Mouse (Mus musculus) testis, adult 2 months (tissue): ENCODE measurements around the gene Gm12216. TPM values are rescaled to one million over a fixed set of nuclear protein-coding genes. Genes with fewer than 3 reads are reported as not detected.

Source experiments
- H3K27ac ChIP-seq: fragments of 200-500 bp; 2 replicates; pipeline ENCODE4 v1.5.1; 2012; ENCODE audit warnings: low read depth, low read length; ENCODE audit not compliant: control insufficient read depth, insufficient read depth
- H3K27me3 ChIP-seq: fragments of 200-500 bp; 2 replicates; pipeline ENCODE4 v1.6.1; 2012; ENCODE audit warnings: mild to moderate bottlenecking, low read length, moderate library complexity; ENCODE audit not compliant: control insufficient read depth, insufficient read depth
- H3K36me3 ChIP-seq: fragments of 200-500 bp; 2 replicates; pipeline ENCODE4 v1.6.1; 2012; ENCODE audit warnings: mild to moderate bottlenecking, low read length; ENCODE audit not compliant: control insufficient read depth, insufficient read depth
- H3K4me1 ChIP-seq: fragments of 200-500 bp; 2 replicates; pipeline ENCODE4 v1.6.1; 2012; ENCODE audit warnings: low read length; ENCODE audit not compliant: control insufficient read depth, insufficient read depth
- H3K4me3 ChIP-seq: fragments of 200-500 bp; 2 replicates; pipeline ENCODE4 v1.5.1; 2012; ENCODE audit warnings: low read depth, mild to moderate bottlenecking, low read length, moderate library complexity, mixed read lengths; ENCODE audit not compliant: control insufficient read depth
- CTCF ChIP-seq: fragments of 200-500 bp; IDR thresholded peaks from 2 replicates; pipeline ENCODE4 v1.5.1; 2012; ENCODE audit warnings: low read depth, mild to moderate bottlenecking, inconsistent platforms, low read length, moderate library complexity; ENCODE audit not compliant: control insufficient read depth, insufficient read depth, insufficient replicate concordance
- POLR2A ChIP-seq: fragments of 200-500 bp; IDR thresholded peaks from 2 replicates; pipeline ENCODE4 v1.6.1; 2012; ENCODE audit warnings: low read depth, mild to moderate bottlenecking, inconsistent platforms, low read length, moderate library complexity; ENCODE audit not compliant: control insufficient read depth
- polyA plus RNA-seq: library from polyadenylated mRNA; depleted of rRNA; stranded (reverse); fragments of >200 nt; gene quantifications from 2 replicates; pipeline ENCODE4 v1.2.3, GENCODE M21; 2012

The Gm12216 gene
- polyA plus RNA-seq, 1 experiment: 0.91 TPM

- Histone ChIP-seq H3K36me3 (no peaks in the 10 kb centered on the region), H3K27ac (no peak overlapping the region), H3K4me1 (no peaks in the 10 kb centered on the region), H3K27me3 (no peaks in the 10 kb centered on the region), H3K4me3 (no peak overlapping the region)
- TF ChIP-seq POLR2A (no peak), CTCF (no peak)
Observed at GRCm38 (mm10) chr11:53851795-53852194, 7.3 kb downstream of the Gm12216 start.

GRCm38 (mm10) chr11:53849588-53850320 is 9.3 kb downstream of the Gm12216 start:
- H3K27ac ChIP-seq: no peak overlapping the region
- no peaks in the 10 kb centered on the region for H3K27me3 ChIP-seq
- H3K4me1 ChIP-seq: no peaks in the 10 kb centered on the region
- H3K4me3 ChIP-seq: no peak overlapping the region
- TF ChIP-seq CTCF (peak; percentile 62; the same call in 1 of the 2 replicates), POLR2A (no peak)
- H3K36me3 ChIP-seq: no peaks in the 10 kb centered on the region

DNA sequence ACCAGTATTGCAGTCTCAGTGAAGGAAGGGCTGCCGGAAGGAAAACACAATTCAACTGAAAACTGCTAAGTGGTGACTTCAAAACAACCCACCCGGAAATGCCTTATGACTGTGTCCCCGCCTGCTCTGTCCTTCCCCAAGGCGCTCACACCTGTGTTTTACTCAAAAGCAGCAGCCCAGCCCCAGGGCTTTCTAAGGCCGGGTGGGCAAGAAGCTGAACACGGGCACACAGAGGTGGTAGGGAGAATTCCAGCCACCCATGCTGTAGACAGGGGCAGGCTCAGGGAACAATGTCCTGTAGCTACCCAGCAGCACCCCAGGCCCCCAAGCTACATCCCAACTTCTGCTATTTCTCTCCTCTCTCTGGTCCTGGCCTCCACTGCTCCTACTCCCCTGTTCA is 13.4 kb downstream of the Gm12216 start:
- Histone ChIP-seq H3K4me3 (no peak overlapping the region), H3K36me3 (no peaks in the 10 kb centered on the region), H3K27ac (no peak overlapping the region), H3K4me1 (no peaks in the 10 kb centered on the region), H3K27me3 (no peaks in the 10 kb centered on the region)
- no peak for TF ChIP-seq POLR2A
- no peak for TF ChIP-seq CTCF

GRCm38 (mm10) chr11:53843106-53843505 is 15.9 kb downstream of the Gm12216 start:
- no peaks in the 10 kb centered on the region for H3K27me3 ChIP-seq
- no peaks in the 10 kb centered on the region for H3K4me1 ChIP-seq
- H3K4me3 ChIP-seq: no peak overlapping the region
- no peaks in the 10 kb centered on the region for H3K36me3 ChIP-seq
- TF ChIP-seq CTCF: no peak
- no peak overlapping the region for H3K27ac ChIP-seq

DNA sequence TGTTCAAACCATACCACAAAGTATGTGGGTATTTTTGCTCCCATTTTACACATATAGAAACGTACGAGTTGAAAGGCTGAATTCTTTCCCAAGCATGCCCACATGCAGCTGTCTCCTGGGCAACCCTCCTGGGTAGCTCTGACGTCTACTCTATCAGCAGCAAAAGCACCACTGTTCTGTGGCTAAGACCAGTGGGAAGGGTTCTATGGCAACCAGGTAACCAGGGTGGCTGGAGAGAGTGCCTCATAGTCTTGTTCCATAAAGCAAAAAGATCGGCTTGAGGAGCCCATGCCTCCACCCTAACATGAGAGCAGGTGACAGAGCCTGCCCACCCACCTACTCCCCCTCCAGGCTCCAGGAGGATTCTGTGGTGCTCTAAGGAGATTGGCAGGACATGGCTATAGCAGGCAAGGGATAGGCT is 16.9 kb downstream of the Gm12216 start:
- H3K4me3 ChIP-seq: no peak overlapping the region
- no peaks in the 10 kb centered on the region for H3K4me1 ChIP-seq
- no peaks in the 10 kb centered on the region for H3K27me3 ChIP-seq
- TF ChIP-seq CTCF (no peak), POLR2A (no peak)
- H3K27ac ChIP-seq: no peak overlapping the region
- no peaks in the 10 kb centered on the region for H3K36me3 ChIP-seq

GRCm38 (mm10) chr11:53841514-53841913 is 17.5 kb downstream of the Gm12216 start:
- Histone ChIP-seq H3K27ac (no peak overlapping the region), H3K36me3 (no peaks in the 10 kb centered on the region), H3K27me3 (no peaks in the 10 kb centered on the region), H3K4me1 (no peaks in the 10 kb centered on the region), H3K4me3 (no peak overlapping the region)
- TF ChIP-seq POLR2A (no peak), CTCF (no peak)

- no peak overlapping the region for H3K27ac ChIP-seq
- no peaks in the 10 kb centered on the region for H3K36me3 ChIP-seq
- H3K4me1 ChIP-seq: no peaks in the 10 kb centered on the region
- H3K27me3 ChIP-seq: no peaks in the 10 kb centered on the region
- TF ChIP-seq POLR2A (no peak), CTCF (no peak)
- H3K4me3 ChIP-seq: no peak overlapping the region
Observed at GRCm38 (mm10) chr11:53839663-53840642, 19.1 kb downstream of the Gm12216 start.

DNA sequence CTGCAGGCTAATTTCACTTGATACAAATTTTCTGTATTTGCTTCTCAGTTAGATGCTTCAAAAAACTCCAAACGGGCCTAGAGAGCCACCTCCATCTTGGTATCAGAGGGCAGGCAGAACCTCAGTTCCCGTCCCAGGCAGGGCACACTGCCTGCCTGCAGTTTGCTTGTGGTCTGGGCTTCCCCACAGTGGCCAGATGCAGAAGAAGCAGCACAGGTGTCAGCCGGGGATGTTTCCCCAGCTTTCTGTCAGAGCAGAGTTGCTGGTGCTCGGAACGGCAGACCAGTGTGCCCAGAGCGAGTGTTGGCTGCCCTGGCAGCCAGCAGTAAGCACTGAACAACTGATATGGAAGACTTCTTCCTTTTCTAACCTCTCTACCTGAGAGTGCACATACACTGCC is 19.9 kb downstream of the Gm12216 start:
- H3K27ac ChIP-seq: no peak overlapping the region
- H3K4me3 ChIP-seq: no peak overlapping the region
- no peaks in the 10 kb centered on the region for H3K36me3 ChIP-seq
- H3K27me3 ChIP-seq: no peaks in the 10 kb centered on the region
- TF ChIP-seq CTCF: no peak
- no peaks in the 10 kb centered on the region for H3K4me1 ChIP-seq
